Mouse (Mus musculus): ENCODE measurements at regions not wholly inside any gene's neighbourhood (a gene's known extent, or its start where the extent isn't known, plus 50 kb on each side); places are given as distances from the start of the nearest gene placed in this dataset.

DNA sequence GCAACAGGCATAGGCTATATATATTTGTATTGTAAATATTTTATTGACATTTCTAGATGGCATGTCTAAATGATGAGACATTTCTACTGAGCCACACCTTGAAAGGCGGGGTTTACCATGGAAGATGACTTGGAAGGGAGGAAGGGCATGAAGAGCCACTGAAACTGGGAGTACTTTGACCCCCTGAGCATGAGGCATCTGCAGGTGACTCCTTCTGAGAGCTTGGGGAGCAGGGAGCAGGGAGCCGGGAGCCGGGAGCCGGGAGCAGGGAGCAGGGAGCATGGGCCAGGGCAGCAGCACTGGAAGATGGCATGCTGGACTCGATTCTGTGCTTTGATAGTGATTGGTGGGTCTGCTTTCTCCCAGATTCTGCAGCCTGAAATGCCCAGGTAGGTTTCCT, 253.5 kb upstream of the Nr5a2 start:
- no peaks in the 10 kb centered on the region for H3K36me3 ChIP-seq (replicated peaks; ENCODE audit: low read length)
- no peak for TF ChIP-seq FLI1 (IDR thresholded peaks at IDR 0.05; ENCODE audit: low read length)
- TF ChIP-seq GATA1 (IDR thresholded peaks at IDR 0.05; ENCODE audit: borderline replicate concordance, low read length): no peak
- peaks cover 8% of the 10 kb centered on the region for H3K27me3 ChIP-seq (replicated peaks)
- H3K4me3 ChIP-seq (replicated peaks): no peak overlapping the region
- H3K9me3 ChIP-seq: peaks cover 14% of the 10 kb centered on the region
- peaks cover 17% of the 10 kb centered on the region for H3K4me1 ChIP-seq

DNA sequence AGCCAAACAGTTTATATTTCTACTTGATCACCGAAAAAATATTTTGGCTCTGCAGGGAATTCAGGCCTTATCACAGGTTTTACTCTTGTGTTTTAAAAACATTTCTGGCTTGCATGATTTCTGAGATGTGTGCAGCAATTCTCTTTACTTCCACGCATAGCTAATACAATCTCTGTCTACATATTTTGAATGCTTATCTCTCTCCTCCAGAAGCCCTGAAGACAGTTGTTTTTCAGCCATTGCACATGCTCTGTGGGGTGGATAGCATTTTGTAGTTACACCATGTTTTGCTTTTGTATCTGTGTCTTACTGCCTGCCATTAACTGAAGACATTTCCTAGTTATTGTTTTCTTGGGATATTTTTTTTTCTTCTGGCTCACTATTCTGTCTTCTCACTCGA, 252.6 kb upstream of the Nr5a2 start:
- TF ChIP-seq GATA1 (IDR thresholded peaks at IDR 0.05; ENCODE audit: borderline replicate concordance, low read length): no peak
- no peak for TF ChIP-seq FLI1 (IDR thresholded peaks at IDR 0.05; ENCODE audit: low read length)
- Histone ChIP-seq H3K9me3 (peaks cover 14% of the 10 kb centered on the region), H3K4me1 (peaks cover 8% of the 10 kb centered on the region), H3K36me3 (replicated peaks; ENCODE audit: low read length) (no peaks in the 10 kb centered on the region), H3K4me3 (replicated peaks) (no peak overlapping the region), H3K27me3 (replicated peaks) (peaks cover 5% of the 10 kb centered on the region)

DNA sequence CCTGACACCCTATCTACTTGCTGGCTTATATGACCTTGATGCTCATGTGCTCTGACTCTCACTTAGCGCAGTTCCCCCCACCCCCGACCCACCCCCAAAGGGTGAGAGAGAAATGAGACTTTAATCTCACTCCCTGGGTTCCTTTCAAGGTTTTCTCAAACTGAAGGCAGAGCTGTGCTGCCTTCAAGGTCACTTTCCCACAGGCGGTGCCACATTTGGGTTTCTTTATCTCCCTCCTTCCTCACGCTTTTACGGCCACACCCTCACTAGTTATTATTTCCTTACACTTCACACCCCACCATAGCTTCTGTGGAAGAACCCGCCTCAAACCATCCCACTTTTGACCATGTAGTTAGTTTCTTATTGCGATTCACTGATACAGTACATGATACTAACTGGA, 244.1 kb upstream of the Nr5a2 start:
- peaks cover 9% of the 10 kb centered on the region for H3K9me3 ChIP-seq
- no peak overlapping the region for H3K4me3 ChIP-seq (replicated peaks)
- TF ChIP-seq GATA1 (IDR thresholded peaks at IDR 0.05; ENCODE audit: borderline replicate concordance, low read length): no peak
- TF ChIP-seq FLI1 (IDR thresholded peaks at IDR 0.05; ENCODE audit: low read length): no peak

DNA sequence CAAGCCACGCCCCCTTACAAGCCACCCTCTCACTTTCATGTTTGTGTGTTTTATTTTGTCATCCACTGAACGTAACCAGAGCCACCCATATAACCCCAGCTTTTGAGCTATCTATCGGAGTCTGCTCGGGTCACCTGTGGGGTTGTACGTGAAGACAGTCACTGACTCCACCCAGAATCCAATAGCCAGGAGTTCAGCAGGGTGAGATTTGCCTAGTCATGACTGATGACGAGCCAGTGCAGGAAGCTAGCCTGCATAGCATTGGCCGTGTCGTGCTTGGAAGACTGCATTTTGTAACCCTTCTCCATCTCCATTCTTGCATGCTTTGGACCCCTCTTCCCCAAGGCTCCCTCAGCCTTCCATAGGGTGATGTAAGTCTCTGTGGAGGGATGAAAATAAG, 243.3 kb upstream of the Nr5a2 start:
- Histone ChIP-seq H3K9me3 (peaks cover 9% of the 10 kb centered on the region), H3K27me3 (replicated peaks) (no peaks in the 10 kb centered on the region), H3K36me3 (replicated peaks; ENCODE audit: low read length) (no peaks in the 10 kb centered on the region), H3K4me3 (replicated peaks) (no peak overlapping the region), H3K4me1 (no peaks in the 10 kb centered on the region; the same call in 1 of the 2 replicates)
- TF ChIP-seq GATA1 (IDR thresholded peaks at IDR 0.05; ENCODE audit: borderline replicate concordance, low read length) (no peak), FLI1 (IDR thresholded peaks at IDR 0.05; ENCODE audit: low read length) (no peak)

More for the DNA sequence above, 244.1 kb upstream of the Nr5a2 start:
- Histone ChIP-seq H3K27me3 (replicated peaks) (no peaks in the 10 kb centered on the region), H3K36me3 (replicated peaks; ENCODE audit: low read length) (no peaks in the 10 kb centered on the region), H3K4me1 (no peaks in the 10 kb centered on the region; the same call in 1 of the 2 replicates)

DNA sequence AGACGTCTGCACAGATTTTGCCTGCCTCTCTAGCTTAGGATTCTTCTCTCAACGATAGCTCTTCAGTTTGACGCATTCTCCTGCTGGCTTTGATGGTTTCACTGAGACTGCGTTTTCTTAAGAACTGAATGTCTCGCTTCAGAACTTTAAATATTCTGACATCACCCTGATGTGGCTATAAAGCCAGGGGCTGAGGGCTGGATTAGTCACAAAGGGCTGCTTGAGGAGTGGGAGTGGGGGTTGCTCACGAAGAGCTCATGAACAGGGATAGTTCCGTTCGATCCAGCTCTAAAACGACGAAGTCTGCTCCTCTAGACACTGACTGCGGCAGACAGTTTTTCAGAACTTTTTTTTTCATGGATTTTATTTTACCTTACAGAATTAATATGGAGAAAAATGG, 240.7 kb upstream of the Nr5a2 start:
- Histone ChIP-seq H3K27me3 (replicated peaks) (no peaks in the 10 kb centered on the region), H3K4me1 (no peaks in the 10 kb centered on the region; the same call in 1 of the 2 replicates), H3K36me3 (replicated peaks; ENCODE audit: low read length) (no peaks in the 10 kb centered on the region), H3K9me3 (peaks cover 9% of the 10 kb centered on the region), H3K4me3 (replicated peaks) (no peak overlapping the region)
- TF ChIP-seq FLI1 (IDR thresholded peaks at IDR 0.05; ENCODE audit: low read length) (no peak), GATA1 (IDR thresholded peaks at IDR 0.05; ENCODE audit: borderline replicate concordance, low read length) (no peak)

DNA sequence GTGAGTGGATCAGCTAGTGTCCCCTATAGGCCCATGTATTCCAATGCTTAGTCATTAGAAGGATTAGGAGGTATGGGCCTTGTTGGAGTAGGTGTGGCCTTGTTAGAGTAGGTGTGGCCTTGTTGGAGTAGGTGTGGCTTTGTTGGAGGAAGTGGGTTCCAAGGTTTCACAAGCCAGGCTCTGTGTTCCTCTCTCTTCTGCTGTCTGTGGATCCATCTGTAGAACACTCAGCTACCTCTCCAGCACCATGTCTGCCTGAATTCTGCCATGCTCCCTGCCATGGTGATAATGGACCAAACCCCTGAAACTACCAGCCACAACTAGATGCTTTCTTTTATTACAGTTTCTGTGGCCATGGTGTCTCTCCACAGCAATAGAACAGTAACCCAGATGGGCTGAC, 235.7 kb upstream of the Nr5a2 start:
- H3K27me3 ChIP-seq (replicated peaks): no peaks in the 10 kb centered on the region
- H3K9me3 ChIP-seq: peaks cover 6% of the 10 kb centered on the region
- H3K4me1 ChIP-seq: no peaks in the 10 kb centered on the region
- TF ChIP-seq GATA1 (IDR thresholded peaks at IDR 0.05; ENCODE audit: borderline replicate concordance, low read length): no peak
- no peak for TF ChIP-seq FLI1 (IDR thresholded peaks at IDR 0.05; ENCODE audit: low read length)
- no peaks in the 10 kb centered on the region for H3K36me3 ChIP-seq (replicated peaks; ENCODE audit: low read length)
- H3K4me3 ChIP-seq (replicated peaks): no peak overlapping the region

DNA sequence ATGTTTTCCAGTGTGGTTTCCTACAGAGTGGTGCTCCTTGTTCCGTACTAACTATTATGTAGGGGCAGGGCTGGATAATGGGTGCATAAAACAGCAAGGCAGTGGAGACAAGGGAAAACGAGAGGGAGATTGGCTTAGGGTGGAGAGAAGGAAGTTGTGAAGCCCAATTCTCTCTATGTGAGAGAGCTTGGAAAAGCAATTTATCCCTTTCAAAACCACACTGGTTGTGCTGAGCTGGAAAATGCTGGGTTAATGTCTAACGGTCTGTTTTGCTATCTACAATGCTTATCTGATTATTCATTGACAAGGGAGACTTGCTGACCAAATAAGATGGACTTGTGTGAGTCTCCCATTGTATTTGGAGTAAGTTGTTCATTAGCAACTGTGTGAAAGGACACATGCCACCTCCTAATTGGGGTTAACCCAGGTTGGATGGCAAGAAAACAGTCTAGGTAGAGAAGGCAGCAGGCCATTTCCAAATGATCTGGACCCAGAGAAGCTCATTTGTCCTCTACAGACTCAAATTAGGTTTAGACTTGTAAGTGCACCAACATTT, 234.9 kb upstream of the Nr5a2 start:
- no peak overlapping the region for H3K4me3 ChIP-seq (replicated peaks)
- no peaks in the 10 kb centered on the region for H3K4me1 ChIP-seq
- H3K9me3 ChIP-seq: no peaks in the 10 kb centered on the region
- H3K36me3 ChIP-seq (replicated peaks; ENCODE audit: low read length): no peaks in the 10 kb centered on the region
- TF ChIP-seq FLI1 (IDR thresholded peaks at IDR 0.05; ENCODE audit: low read length) (no peak), GATA1 (IDR thresholded peaks at IDR 0.05; ENCODE audit: borderline replicate concordance, low read length) (no peak)
- H3K27me3 ChIP-seq (replicated peaks): no peaks in the 10 kb centered on the region

DNA sequence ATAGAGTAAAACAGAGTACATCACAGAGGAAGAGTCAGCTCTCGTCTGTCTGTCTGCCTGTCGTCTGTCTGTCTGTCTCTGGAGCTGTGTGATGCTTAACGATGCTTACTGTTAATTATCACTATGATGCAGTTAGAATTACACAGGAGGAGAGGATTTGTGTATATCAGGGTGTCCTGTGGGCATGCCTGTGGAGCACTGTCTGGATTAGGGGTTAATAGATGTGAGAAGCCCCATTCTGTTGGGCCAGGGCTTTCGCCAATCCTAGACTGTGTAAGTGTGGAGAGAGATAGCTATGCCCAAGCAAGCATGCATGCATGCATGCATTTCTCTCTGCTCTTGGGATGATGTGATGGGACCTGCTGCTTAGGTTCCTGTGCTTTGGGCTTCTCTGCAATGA, 218.0 kb upstream of the Nr5a2 start:
- Histone ChIP-seq H3K9me3 (no peaks in the 10 kb centered on the region), H3K36me3 (replicated peaks; ENCODE audit: low read length) (no peaks in the 10 kb centered on the region), H3K27me3 (replicated peaks) (peaks cover 5% of the 10 kb centered on the region), H3K4me3 (replicated peaks) (no peak overlapping the region), H3K4me1 (no peaks in the 10 kb centered on the region)
- TF ChIP-seq GATA1 (IDR thresholded peaks at IDR 0.05; ENCODE audit: borderline replicate concordance, low read length) (no peak), FLI1 (IDR thresholded peaks at IDR 0.05; ENCODE audit: low read length) (no peak)

DNA sequence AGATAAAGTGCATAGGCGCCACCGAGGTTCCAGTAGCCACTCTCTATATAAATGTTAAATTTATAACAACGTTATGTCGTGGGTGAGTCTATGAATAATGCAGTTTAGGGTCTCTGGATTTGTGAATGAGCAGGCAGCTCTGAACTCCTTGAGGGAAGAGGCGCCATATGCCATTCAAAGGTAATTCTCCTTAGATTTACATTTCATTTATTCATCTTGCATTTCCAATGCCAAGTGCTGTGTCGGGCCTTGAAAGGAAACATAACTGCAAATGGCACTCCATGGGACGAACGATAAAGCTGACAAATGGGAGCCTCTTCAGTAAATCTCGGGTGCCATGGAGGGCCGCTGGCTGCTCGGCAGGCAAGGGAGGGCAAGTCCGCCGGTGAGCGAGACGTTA, 216.4 kb upstream of the Nr5a2 start:
- Histone ChIP-seq H3K4me3 (replicated peaks) (no peak overlapping the region), H3K27me3 (replicated peaks) (peaks cover 5% of the 10 kb centered on the region), H3K36me3 (replicated peaks; ENCODE audit: low read length) (no peaks in the 10 kb centered on the region), H3K4me1 (no peaks in the 10 kb centered on the region), H3K9me3 (no peaks in the 10 kb centered on the region)
- TF ChIP-seq GATA1 (IDR thresholded peaks at IDR 0.05; ENCODE audit: borderline replicate concordance, low read length): no peak
- no peak for TF ChIP-seq FLI1 (IDR thresholded peaks at IDR 0.05; ENCODE audit: low read length)

DNA sequence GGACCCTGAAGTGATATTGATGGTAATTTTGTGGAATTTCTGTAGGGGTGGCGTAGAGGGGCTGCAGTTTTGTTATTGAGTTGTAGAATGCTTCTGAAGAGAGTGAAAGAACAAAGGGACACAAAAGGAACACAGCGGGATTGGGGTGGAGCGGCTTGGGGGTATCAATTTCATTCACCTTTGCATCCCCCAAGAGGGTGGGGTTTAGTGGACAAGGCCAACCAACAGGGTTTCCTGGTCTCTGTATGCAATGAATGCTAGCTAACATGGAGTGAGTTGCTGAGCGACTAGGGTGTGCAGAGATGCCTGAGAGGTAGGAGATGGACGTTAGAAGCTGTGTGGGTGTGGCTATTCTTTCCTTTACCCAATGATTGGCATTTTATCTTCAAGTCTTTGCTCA, 213.8 kb upstream of the Nr5a2 start:
- TF ChIP-seq GATA1 (IDR thresholded peaks at IDR 0.05; ENCODE audit: borderline replicate concordance, low read length) (no peak), FLI1 (IDR thresholded peaks at IDR 0.05; ENCODE audit: low read length) (no peak)
- Histone ChIP-seq H3K9me3 (no peaks in the 10 kb centered on the region), H3K27me3 (replicated peaks) (peaks cover 8% of the 10 kb centered on the region), H3K36me3 (replicated peaks; ENCODE audit: low read length) (no peaks in the 10 kb centered on the region), H3K4me3 (replicated peaks) (no peak overlapping the region), H3K4me1 (no peaks in the 10 kb centered on the region; the same call in 1 of the 2 replicates)

DNA sequence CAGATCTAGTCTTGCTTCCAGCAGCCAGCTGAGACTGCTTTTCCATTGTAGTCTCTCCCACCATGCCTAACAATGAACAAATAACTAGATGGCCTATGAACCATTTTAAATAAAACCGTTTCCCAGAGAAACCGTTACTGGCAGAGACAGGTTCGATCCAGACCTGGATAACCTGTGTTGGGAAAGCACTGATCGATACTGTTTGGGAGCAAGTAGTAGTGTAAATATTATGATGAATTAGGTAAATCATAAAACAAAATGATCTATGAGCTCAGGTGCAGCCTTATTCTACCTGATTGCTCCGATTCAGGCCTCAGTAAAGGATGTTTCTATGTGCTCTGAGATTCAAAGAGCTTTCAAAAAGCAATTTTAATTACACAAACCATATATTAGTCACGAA, 211.9 kb upstream of the Nr5a2 start:
- Histone ChIP-seq H3K27me3 (replicated peaks) (peaks cover 5% of the 10 kb centered on the region), H3K9me3 (peaks cover 8% of the 10 kb centered on the region), H3K4me1 (no peaks in the 10 kb centered on the region; the same call in 1 of the 2 replicates), H3K36me3 (replicated peaks; ENCODE audit: low read length) (no peaks in the 10 kb centered on the region), H3K4me3 (replicated peaks) (no peak overlapping the region)
- no peak for TF ChIP-seq GATA1 (IDR thresholded peaks at IDR 0.05; ENCODE audit: borderline replicate concordance, low read length)
